Mouse (Mus musculus): Measurements from ENCODE around the gene Trp73.

Gene Trp73

DNA sequence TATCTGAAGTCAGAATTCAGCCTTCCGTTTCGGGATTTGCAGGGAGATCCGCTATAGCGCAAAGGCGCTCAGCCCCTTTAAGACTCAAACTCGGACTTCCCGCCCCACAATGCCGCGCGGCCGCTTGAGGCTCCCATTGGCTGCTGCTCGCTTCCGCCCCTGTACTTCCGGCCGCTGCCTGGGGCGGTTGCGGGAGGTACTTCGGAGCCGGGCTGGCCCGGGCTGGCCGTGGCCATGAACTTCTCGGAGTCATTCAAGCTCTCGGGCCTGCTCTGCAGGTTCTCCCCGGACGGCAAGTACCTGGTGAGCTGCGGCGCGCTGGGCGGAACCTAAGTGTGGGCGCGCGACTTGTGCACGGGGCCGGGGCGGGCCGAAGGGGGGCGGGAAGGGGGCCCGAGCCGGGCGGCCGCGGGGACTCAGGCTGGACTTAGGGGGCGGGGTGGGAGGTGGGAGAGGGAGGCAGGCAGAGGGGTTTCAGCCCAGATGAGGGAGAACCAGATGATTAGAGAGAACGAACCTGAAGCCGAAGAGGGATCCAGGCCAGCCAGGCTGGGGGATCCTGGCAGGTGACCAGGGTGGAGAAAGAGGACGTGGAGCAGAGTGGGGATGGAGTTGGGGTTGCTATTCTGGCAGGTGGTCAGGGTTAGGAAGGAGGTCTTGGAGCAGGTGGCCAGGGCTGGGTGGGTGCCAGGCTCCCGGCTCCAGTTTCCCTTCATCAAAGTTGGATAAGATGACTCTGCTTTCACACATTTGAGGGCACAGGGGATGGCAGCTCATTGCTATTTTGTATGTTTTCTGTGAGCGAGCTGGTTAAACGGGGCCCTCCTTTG, 2.4 kb upstream of the Trp73 start, which contains the start of gene Wrap73:
Wrap73 (plus strand) TSS at position 162 of the 830 bp plus-strand sequence.
- DNase-seq (ENCODE audit: low spot score) = peak; percentile 84

DNA sequence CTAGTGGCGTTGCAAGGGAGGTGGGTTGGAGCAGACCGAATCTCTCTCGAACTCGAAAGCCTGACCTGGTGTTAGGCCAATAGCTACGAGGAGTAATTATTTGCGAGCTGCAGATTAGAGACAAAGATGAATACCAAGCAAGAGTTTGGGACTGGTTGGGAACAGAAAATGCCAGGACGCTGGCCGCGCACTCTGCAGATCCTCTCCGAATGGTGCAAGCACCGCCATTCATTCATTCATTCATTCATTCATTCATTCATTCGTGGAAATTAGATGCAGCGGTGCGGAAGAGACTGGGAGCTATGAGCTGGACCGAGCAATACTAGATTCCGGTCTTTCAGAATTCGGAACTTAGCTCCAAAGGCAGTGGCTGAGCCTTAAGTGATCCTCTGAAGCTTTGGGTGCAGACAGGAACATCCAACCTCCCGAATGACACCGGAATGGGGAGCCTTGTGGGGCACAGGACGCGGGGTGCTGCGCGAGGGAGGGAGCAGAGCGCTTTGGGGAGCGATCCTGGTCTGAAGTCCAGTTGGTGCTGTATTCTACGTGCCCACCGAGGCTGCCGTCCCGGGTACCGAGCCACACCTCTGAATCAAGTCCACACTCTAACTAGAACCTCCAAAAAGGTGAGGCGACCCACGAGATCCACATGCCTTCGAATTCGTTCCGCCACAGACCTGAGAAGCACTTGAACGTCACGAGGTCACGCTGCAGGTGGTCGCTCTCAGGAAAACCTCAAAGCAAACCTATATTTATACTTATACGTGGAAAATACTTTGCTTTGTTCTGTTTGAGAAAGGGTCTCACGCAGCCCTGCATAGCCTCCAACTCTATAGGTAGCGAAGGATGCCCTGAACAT, 1.2 kb upstream of the Trp73 start:
- no peak for DNase-seq (ENCODE audit: low spot score)

DNA sequence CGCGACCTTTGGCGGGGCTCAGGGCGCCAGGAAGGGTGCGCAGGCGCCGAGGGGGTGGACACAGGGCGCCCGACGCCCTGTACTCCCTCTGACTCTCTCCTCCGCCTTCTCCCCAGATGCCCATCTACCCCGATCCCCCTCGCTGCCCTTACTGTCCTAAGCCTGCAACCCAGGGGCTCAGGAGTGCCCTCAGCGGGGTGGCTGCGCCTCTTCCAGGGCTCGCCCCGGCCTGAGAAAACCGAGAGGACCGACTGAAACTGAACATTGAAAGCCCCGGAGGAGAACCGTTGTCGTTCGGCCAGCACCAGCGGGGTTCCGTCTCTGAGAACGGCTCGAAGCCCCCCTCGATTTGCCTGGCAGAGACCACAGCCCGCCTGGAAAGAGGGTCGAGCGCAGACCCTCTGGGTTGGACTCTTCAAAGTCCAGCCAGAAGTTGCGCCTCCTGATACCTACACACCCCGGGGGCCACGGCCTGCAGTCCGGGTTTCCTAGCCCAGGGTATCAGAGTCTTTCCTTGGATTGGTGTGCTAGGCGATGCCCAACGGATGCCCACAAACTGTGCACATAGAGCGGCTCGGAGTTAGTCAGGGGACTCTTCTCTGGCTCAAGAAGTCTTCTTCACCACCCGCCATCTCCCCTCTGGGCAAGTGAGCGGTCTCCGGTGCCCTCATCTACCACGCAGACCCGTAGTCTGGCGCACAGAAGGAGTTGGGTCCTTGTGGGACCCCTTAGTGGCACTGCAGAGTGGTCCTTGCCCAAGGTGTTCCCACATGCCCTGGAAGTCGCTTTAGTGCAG, 403 bp upstream of the Trp73 start:
- DNase-seq (ENCODE audit: low spot score) = no peak

DNA sequence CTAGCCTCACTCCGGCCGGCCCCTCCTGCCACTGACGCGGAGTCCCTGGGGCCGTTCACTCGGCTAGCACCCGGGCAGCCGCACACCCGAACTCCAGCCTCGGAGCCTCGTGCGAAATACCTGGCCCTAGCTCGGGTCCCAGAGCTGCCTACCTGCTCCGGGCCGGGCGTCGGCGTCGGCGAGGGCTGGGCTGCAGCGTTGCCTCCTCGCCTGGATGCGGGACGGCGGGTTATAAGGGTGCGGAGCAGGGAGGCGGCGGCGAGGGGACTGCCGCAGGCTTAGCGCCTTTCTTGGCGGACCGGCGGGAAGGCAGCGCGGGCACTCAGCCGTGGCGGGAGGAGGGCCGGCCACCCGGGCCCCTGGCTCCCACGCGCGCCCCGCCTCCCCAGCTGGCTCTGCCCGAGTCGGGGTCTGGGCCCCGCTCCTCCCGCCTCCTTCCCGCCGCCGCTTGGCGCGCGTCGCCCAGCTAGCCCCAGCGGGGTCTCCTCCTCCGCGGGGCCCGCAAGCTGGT, 282 bp downstream of the Trp73 start:
- DNase-seq (ENCODE audit: low spot score) = no peak

DNA sequence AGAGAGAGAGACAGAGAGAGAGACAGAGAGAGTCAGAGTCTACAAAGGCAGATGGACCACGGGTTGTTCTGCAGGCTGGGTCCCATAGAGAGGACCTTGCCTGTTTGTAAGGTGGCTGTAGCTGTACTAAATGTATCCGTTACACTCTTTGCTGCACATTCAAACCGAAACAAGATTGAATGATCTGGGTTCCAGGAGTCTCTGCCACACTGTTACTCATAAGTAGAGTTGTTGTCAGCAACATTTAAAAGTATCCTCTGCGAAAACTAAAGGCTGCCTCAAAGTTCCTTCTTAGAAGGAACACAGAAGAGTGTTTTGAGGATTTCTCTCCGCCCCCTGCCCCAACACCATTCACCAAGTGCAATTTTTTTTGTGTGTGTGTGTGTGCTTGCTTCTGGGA, 2.9 kb downstream of the Trp73 start:
- DNase-seq (ENCODE audit: low spot score) = no peak

DNA sequence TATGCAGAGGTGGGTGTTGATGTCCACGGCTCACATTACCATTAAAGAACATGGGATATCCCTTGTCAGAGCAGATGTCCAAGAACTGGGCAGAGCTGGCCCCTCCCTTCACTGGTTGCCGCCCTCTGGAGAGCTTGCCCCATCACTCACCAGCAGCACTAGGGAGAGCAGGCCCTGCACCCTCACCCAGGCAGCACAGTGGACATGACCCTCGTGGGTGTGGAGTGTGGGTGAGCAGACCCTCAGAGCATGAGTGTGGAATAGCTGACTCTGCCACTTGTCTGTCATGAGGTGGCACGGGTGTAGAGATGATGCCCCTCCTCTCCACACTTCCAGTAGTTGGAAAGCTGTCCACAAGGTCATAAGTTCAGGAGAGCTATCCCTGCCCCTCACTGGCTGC, 5.2 kb downstream of the Trp73 start:
- no peak for DNase-seq (ENCODE audit: low spot score)

DNA sequence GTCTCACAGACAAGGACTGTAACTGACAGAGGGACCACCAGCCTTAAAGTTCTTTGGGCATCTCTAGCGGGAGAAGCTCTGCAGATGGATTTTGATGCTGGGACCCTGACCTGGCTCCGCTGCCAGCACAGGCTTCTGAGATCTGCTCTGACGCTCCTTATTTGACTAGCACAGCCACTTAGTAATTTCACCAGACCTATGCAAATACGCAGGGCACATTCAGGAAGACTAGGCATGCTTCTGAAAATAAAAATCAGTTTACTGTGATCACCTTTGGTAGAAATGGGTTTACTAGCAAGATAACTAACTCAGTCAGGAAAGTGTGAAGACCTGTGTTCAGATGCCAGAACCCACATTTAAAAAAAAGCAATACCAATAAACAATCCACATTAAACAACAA, 8.1 kb downstream of the Trp73 start:
- DNase-seq (ENCODE audit: low spot score) = no peak

DNA sequence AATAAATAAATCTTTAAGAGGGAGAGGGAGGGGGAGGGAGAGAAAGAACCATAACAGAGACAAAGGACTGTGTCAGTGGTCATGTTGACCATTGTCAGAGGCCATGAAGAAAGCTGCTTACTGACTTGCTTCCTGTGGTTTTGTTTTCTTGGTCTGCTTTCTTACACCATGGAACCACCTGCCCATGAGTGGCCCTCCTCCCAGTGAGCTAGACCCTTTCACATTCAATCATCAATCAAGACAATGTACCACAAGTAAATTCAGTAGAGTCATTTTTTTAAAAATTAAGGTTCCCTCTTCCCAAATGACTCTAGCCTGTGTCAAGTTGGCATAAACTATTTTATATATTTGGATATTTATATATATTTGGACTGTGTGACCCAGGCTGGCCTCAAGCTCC, 10.1 kb downstream of the Trp73 start:
- no peak for DNase-seq (ENCODE audit: low spot score)

DNA sequence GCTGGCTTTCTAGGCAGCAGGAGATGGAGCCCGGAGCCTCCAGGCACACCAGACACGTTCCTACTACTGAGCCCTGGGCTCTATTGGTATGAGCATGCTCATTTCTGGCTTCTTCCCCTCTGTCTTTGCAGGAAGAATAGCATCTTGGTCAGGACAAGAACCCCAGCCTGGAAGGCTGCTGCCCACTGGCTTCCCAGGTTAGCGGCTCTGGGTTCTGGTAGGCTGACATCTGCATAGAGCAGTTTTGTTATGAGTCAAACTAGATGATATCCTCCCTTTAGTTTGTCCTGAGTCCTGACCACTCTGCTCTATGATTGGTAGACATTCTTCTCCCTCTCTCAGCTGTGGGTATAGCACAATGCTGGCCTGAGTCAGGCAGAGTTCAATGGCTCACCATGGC, 12.7 kb downstream of the Trp73 start:
- DNase-seq (ENCODE audit: low spot score) = no peak

DNA sequence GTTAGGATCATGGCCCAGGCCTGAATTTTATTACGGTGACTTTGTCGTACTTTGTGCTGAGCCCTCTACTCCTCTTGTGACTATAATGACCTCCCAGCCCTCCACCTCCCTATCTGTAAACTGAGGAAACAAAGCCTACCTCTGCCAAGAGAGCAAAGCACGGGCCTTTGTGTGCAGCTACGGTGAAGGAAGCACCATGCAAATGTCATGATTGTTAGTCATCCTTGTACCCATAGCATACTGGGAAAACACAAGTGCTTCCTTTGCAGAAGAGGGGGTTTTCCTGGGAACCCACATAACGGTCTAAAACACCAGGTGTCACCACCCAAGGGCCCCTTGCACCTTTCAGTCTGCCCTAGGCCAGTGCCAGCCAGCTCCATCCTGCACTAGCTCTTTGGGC, 14.8 kb downstream of the Trp73 start:
- no peak for DNase-seq (ENCODE audit: low spot score)

DNA sequence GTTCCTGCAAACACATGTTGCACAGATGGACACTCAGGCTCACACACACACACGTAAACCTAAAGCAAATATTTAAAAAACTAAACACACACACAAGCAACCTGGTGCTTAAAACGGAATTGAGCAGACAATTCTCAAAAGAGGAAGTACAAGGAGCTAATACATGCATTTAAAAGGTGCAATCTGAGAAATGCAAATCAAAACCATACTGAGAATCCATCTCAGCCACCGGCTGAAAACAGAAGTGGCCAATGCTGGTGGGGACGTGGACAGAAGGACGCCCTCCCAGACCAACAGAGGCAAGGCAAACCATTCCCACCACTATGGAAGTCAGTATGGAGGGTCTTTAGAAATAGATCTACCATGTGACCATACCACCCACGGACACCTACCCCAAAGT, 16.5 kb downstream of the Trp73 start:
- DNase-seq (ENCODE audit: low spot score) = no peak

DNA sequence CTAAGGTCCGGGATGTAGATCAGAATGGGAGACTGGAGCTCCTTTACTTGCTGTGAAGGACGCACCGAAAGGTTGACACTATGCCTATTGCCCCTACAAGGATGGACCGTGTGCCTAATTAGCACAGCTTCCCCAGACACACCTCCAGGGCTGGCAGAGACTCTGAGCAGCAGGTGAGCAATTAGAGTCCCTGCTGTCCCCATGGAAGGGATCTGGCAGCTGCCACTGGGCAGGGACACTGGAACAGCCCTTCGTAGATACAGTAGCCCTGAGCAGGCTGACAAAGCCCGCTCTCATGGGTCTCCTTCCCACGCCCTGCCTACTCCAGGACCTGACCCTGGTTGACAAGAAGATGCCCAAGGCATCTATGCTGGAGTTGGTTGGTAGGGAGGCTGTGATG, 17.6 kb downstream of the Trp73 start:
- DNase-seq (ENCODE audit: low spot score) = no peak

DNA sequence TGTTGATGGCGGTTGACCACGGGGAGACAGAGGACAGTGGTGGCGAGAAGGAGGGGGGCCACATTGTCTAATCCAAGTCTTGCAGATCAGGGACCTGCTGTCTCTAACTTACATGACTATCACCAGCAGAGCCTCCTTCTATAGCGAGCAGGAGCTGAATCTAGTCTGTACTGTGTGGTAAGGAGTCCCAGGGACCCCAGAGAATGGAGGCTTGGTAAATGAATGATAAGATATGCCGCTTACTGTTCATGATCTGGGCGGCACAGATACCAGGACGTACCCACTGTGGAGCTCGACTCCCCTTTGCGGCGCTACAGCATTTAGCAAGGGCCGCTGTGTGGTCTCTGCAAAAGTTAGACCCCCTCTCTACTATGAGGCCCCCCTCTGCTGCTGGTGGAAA, 18.2 kb downstream of the Trp73 start:
- no peak for DNase-seq (ENCODE audit: low spot score)

DNA sequence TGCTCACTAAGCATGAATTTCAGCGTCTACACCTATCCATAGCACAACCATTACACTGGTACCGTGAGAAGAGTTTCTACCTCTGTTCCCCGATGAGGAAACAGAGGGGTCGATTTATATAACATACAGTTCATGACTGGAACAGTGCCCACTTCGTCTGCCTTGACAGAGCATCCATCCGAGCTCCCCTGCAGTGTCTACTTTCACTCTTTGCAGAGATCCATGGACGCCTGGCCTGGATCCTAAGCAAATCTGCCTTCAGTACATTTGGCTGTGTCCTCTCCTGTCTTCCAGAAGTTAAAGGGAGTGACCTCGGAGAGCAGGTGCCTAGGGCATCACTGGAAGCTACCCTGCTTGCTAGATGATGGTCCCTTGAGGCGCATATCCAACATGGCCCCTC, 20.8 kb downstream of the Trp73 start:
- no peak for DNase-seq (ENCODE audit: low spot score)

DNA sequence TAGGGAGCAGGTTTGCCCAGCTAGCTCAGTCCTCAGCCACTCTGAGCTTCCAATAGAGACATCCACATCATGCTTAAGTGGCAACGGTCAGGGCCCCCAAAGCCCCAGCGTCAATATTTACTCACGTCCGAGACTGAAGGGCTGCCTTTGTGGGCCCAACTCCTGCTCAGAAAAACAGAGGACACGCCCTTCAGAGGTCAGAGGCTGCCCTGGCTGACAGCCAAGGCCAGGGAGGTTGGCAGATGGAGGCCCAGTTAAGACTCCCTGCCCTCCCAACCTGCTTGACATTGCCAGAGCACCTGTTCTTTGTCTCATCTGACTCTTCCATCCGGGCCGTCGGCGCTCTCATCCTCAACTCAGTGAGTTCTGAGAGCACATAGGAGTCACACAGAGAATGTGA, 21.2 kb downstream of the Trp73 start:
- no peak for DNase-seq (ENCODE audit: low spot score)

DNA sequence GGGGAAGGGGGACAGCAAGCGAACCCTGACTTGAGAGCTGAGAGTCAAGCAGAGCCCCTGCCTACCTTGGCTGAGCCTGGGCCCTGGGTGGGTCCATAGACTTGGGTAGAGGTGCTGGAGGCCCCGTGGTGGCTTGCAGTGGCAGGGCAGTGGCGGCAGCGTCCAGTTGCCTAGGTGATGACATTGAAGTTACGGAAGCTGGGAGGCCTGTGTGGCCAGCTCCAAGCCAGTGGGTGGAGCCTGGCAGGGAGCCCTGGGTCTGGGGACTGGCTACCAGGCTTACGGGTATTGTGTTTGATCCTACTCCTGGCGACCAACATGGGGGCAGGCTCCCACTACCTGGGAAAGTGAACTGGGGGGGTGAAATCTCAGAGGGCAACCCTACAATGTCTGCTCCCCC, 23.6 kb downstream of the Trp73 start:
- DNase-seq (ENCODE audit: low spot score) = no peak

DNA sequence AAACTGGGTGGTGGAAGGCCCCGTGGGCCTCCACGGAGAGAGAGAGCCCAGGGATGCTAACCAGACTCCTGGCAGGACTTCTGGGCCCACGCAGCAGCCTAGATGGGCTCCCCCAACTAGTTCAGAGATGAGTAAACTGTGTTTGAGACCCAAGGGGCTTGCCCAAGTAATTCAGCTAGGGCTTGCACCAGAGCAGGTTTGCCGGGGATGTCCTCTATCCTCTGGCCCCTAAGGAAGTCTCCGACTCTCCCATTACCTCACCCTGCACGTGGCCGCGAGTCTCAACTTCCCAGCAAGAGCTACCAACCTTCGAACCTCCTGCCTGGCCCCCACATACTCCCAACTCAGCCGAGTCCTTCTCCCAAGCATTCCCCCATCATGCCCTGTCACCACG, 30.2 kb downstream of the Trp73 start:
- no peak for DNase-seq (ENCODE audit: low spot score)

DNA sequence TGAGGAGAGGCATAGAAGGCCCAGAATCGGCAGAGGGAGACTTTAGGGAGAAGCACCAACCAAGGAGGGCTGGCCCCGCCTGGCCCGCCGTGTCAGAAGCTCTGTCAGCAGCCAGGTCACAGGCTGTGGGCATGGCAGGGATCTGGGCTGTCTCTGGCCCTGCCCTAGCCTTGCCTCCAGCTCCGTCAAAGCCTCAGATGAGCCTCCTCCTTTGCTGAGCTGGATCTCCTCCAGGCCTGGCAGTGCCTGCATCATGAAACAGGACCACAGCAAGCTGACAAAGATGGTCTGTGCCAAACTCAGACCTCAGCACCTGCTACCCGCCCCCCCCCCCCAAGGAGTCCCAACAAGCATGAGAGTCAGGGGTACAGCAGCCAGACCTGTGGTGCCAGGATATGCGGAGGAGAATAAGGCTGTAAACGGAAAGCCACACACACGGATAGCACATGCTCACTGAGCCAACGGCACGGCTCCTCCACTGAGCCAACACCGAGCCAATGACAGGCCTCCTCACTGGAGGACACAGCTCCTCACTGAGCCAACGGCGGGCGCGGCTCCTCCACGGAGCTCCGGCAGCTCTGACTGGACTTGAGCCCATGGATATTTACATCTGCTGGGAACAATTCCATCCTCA, 30.7 kb downstream of the Trp73 start:
- DNase-seq (ENCODE audit: low spot score) = no peak

DNA sequence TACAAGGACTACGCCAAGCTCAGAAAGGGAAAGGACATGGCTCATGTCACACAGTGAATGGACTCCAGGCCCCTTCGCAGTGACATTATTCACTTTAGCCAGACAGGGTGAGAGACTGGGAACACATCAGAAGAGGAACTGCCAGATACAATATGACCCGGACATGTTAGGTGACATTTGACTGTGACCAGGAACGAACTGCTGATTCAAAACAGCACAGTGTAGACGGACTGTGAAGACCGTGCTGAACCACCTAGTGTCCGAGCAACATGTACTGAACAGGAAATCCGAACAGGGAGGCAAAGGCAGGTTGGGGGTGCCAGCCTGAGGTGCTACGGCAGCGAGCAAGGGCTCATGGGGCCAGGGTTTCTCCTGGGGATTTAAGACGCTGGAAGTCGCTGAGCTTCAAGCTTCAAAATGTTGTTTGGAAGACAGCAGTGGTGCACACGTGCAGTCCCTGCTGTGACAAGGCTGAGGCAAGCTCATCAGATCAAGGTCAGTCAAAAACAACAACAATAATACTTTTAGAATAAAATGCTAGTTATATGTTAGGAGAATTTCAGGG, 33.4 kb downstream of the Trp73 start:
- DNase-seq (ENCODE audit: low spot score) = no peak

DNA sequence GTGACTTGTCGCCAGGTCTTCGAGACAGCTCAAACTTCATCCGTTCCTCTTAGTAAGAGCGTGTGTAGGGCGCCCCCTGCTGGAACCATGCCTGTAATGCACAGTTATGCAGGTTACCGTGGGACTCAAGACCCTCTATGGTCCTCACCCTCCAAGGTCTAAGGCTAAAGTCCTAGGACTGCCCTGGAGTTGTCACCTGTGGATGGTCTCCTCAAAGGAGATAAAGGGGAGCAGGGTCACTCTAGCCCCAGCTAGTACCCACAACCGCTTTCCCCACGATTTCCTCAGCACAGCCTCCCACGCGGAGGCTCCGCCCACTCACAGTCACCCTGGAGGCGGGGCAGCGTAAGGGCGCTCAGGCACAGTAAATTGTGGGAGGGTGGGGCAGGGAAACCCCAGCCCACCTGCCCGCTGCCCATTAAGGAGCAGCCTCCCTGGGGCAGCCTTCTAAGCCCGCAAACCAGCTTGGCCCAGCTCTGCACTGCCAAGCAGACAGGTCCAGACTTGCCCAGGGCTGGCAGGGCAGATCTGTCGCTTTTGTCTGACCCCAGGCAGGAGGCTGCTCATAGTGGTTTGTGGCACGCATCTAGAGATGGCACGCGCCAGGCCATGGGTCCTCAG, 34.5 kb downstream of the Trp73 start:
- DNase-seq (ENCODE audit: low spot score) = peak; percentile 33

DNA sequence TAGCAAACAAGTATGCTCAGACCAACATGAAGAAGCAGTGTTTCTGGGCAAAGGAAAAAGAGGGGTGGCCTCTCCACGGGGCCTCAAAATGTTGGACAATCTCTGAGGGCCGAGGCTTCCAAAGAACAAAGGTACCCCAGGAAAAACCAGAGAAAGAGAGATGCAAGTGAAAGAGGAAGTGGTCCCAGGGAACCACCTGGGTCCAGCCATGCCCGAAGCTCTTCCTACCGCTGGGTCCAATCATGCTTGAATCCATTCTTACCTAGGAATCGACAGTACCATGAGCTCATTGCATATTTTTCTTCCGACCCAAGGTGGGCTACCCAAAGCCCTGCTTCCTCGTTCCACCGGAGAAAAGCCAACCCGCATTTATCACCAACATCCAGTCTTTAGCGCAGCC, 36.1 kb downstream of the Trp73 start:
- no peak for DNase-seq (ENCODE audit: low spot score)
